Mouse (Mus musculus): ENCODE measurements around the gene Pik3c2a. TPM values are rescaled to one million over a fixed set of nuclear protein-coding genes. Genes with fewer than 3 reads are reported as not detected.

The Pik3c2a gene
- polyA plus RNA-seq (2012; rRNA removed), result 14.5 and 15.4 TPM in 2 replicates

DNA sequence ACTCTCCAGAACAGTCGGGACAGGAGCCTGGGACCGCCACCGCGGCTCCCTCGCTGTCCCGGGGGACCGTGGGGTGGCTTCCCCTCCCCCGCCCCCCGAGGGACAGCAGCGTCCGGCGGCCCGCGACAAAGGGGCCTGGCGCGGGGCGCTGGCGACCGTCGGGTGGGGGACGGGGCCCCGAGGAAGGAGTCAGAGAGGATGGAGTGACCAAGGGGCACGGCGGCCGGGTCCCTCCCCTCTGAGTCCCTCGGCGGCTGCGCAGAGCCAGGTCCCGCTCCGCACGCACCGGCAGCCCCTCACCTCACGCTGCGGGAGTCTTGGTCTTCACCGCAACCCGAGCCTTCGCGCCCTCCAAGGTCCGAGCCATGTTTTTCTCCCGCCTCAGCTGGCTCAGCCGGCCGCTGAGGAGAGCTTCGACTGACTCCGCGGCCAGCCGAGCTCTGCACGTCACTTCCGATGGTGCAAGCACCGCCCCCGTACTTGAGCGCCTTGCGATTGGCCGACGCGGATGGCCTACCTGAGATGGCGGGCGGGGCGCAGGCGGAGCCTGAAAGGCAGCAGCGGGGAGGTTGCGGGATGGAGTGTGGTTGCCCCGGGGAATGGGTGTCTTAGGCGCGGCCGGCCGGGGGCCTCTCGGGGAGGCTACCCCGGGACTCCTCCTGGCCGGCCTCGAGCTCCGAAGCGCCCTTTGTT is at the start of gene Pik3c2a:
Gene Pik3c2a, minus strand, starts transcription at position 446 of the 693 bp plus-strand sequence.

DNA sequence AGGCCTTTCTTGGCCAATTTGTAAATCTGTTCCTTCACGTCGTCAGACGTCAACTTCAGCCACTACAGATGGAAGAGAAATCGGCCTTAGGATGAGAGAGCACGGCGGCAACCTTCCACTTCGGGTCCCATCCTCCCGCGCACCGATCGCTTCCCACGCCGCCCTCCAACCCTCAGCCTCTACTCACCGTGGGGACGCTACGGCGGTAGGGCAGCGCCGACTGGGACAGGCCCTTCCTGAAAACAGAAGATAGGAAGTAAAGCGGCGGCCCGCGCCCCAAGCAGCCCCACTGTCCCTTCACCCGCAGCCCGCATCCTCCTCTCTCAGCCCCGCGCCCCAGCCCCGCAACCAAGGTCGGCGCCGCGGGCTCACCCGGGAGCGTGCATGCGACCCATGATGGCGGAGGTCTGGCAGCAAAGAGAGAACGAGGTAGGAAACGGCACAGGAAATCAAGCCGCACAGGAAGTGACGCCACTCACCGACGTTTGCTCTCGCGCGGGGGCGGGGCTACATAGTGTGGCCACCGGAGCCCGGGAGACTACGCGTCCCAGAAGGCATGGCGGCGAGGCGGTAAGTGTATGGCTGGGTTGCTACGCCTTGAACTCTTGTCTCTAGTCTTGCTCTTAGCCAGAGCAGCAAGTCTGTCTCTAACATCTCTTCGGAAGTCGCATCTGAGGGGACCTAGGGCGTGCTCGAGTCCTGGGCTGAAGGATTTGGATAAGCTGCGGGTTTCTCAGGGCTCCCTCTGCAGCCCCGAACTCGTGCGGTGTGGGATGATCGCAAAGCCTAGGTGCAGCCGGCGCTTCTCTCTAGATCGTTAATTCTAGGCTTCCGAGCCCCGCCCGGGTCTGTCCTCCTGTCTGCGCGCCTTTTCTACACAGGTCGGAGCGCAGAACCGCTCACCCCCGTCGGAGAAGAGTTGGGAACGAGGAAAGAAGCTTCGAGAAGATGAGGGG is 109.3 kb downstream of the Pik3c2a start, which contains the start of gene Rps13:
Gene Rps13, minus strand, starts transcription at position 483 of the 956 bp plus-strand sequence.

DNA sequence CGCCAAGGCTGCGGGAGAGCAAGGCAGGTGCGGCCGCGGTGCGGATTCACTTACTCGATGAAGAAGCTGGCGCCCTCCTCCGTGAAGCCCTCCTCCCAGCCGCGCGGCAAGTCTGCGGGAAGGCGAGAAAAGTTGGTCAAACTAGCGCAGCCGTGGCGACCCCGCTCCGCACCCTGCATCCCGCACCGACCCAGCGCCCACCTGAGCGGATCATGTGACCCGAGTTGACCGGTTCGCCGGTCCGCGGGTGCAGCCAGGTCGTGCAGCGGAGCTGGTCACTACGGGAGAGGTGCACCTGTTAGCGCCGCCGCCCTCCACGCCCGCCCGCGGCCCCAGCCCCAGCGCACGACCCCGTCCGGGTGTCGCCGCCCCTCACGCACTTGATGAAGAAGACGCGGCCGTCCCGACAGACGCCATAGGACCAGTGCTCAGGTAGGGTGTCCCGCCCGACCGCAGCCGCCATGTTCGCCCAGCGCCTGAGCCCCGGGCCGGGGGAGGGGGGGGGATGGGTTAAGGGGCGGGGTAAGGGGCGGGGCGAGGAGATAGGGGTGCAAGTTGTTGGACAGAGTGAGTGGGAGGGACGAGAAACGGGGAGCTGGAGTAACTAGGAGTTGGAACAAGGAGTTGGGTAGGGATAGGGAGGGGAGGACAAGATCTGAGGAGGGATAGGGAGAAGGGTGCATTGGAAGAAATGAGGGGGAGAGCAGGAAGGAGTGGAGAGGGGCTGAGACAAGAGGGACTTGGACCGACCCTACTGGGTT is 135.2 kb downstream of the Pik3c2a start, which contains the start of gene Plekha7:
Gene Plekha7, minus strand, starts transcription at position 506 of the 761 bp plus-strand sequence.

Other genes starting within 250 kb of the Pik3c2a start
- 14.5 and 15.7 TPM in 2 replicates for gene Plekha7, start 135.1 kb downstream of the Pik3c2a start, polyA plus RNA-seq (2012; rRNA removed)
- 889 and 929 TPM in 2 replicates for gene Rps13, start 109.3 kb downstream of the Pik3c2a start, polyA plus RNA-seq (2012; rRNA removed)
- gene Nucb2, start 60.9 kb upstream of the Pik3c2a start, polyA plus RNA-seq (2012; rRNA removed), result 18.7 and 20.0 TPM in 2 replicates